Mouse (Mus musculus) regulatory T cell (primary cell): Measurements from ENCODE around the gene Gm7102.
"Not testable (repeated sequence)": the region's sequence is repeated elsewhere in the genome, so short reads cannot be mapped to it uniquely, and the experiment has no call there.

Experiments
- in situ Hi-C: fragments of 300-600 bp; cut with MboI, MseI; formaldehyde crosslinking; loops from one replicate; pipeline ENCODE4 v1.15.1; 2025; ENCODE audit warnings: high pct_unique_total_duplicates

Gm7102 gene

DNA sequence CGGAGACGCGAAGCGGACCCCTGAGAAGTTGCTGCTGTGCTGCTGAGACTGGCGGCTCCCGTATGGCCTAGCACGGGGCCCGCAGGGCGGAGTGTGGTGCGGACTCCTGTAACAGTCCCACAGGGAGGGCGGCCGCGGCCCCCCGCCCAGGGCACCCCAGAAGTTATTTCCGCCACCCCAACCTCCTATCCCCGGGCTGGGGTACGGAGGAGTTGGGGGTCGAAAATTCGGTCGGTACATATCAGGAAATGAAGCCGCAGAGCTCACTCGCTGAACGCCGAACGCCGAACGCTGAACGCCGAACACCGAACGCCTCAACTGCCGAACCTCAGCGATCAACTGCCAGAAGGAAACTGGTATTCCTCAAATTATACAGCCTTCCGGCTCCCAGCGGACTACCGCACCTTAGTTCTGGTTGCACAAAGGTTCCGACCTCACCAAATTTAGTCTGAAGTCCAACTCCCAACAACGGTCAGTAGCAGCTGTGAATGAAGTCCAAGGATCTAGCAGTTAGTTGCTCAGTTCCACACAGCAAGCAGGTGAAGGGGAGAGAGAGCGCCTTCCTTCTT lies at the start of gene Gm7102:
Gene Gm7102, minus strand, starts transcription at position 554 of the 569 bp plus-strand sequence.
- in situ Hi-C loops, result no loop called here

DNA sequence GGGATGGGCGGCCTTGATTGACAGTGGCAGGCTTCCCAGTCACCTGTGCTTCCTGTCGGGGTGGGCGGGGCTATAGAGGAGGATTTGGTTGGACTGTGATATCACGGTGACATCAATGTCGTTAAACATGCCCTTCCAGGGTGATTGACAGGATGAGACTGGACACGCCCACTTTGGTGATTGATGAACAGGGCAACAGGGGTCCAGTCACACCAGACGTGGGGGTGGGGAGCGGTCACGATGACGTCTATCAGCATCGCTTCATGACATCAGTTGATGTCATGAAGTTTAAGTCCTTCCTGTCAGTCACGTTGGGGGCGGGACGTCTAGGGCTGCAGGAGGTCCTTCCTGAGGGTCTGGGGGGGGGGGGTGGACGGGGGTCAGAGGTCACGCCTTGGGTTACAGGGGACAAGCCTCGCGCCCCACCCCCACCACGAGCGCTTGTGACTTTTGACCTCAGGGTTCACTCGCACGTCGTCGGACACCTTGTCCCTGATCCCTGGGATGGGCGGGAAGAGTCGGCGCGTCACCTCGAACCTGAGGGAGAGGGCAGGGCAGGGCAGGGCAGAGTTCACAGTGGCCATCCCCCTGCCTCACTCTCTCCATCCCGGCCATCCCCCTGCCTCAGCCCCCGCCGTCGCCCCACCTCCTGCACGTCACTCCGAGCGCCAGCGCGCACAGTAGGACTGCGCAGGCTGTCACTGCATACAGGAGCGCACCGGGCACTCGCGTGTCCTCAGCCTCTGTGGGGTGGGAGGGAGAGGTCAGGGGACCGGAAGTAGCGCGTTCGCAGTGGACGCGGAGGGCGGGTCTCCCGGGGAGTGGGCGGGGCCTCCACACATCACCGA lies 48.8 kb upstream of the Gm7102 start:
- in situ Hi-C loops, result loop anchor here (5.0 kb wide), 1 partner anchor 37 kb away; no protein-coding TSS in a partner anchor

DNA sequence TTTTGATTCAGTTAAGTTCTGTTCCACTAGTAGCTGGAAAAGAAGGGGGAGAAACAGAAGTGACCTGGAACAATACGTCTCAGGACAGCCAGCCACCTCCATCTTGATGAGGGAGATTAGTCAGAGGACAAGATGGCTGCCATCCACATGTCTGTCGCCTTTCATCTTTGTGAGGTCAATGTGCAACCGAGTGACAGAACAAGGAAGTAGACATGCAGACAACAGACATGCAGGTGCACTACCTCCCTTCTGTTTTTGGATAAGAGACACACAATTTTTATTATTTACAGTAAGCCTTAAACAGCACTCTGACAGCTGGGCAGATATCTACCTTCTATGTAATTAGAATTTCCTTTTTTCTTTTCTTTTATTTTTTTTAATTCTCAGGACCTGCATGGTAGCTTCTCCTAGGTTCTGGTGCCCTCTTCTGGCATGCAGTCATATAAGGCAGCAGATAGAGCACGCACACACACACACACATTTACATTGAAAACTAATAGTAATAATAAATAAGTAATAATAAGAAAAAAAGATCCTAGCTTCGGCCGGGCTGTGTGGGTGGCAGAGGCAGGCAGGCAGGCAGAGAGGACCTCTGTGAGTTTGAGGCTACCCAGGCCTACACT lies 47.7 kb upstream of the Gm7102 start:
- in situ Hi-C loops, result loop anchor here (5.0 kb wide), 1 partner anchor 38 kb away; no protein-coding TSS in a partner anchor

DNA sequence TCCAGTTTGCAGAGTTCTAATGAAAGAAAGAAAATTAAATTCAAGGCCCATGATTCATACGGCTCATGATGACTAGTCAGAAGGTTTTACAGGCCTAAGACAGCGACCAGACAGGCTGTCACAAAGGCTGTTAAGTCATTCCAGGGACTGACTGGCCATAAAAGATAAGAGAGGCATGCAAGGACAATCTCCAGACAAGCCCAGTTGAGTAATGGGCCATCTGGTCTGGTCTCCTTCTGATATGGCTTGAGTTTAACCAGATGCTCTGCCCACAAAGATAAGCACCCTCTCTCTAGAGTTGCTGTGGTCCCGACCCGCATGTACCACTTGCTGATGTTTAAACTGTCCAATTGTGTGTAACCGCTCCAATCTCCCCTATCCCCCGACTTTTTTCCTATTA lies 31.4 kb upstream of the Gm7102 start:
- in situ Hi-C loops, result not testable (repeated sequence)

DNA sequence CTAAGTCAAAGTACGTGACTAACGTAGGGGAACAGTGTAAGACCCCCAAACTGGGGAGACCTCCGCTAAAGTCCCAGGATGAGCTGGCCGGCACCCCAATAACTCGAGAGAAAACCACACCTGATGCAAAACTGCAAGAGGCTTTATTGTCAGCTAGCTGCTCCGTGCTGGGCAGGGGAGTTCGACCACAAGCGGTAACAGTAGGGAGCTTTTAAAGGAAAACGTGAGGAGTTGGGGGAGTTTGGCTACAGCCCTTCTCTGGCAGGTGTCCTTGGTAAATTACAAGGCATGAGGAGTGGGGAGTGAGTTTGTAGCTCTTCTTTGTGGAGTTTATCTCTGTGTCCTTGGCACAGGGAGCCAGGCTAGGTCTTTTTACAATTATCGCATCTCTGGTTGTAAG lies 23.7 kb upstream of the Gm7102 start:
- in situ Hi-C loops, result no loop called here

DNA sequence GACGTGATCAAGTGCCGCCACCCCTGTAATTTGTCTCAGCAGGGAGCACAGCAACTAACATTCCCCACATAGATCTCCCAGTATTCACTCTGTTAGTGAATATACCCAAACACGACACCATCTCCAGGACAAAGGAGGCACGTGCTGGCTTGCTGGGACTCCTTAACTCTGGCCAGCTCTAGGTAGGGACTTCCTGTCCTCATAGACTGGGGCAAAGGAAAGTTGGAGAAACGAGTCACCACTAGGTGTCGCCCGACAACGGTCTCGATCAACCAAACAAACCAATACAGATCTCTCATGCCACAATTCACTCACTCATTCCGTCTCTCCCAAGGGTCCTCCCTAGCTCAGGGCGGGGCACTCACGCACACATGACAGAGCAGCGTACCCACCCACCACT lies 23.2 kb upstream of the Gm7102 start:
- in situ Hi-C loops, result no loop called here

DNA sequence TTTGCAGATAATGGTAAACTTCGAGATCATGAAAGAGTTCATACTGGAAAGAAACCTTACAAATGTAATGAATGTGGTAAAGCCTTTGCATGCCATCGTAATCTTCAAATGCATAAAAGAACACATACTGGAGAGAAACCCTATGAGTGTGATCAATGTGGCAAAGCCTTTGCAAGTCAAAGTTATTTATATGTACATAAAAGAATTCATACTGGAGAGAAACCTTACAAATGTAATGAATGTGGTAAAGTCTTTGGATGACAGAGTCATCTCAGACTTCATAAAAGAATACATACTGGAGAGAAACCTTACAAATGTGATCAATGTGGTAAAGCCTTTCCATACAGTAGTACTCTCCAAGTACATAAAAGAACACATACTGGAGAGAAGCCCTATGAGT lies 7.5 kb upstream of the Gm7102 start, which contains the start of gene Gm6020:
Gene Gm6020, plus strand, starts transcription at position 301 of the 400 bp plus-strand sequence.
- in situ Hi-C loops, result not testable (repeated sequence)

DNA sequence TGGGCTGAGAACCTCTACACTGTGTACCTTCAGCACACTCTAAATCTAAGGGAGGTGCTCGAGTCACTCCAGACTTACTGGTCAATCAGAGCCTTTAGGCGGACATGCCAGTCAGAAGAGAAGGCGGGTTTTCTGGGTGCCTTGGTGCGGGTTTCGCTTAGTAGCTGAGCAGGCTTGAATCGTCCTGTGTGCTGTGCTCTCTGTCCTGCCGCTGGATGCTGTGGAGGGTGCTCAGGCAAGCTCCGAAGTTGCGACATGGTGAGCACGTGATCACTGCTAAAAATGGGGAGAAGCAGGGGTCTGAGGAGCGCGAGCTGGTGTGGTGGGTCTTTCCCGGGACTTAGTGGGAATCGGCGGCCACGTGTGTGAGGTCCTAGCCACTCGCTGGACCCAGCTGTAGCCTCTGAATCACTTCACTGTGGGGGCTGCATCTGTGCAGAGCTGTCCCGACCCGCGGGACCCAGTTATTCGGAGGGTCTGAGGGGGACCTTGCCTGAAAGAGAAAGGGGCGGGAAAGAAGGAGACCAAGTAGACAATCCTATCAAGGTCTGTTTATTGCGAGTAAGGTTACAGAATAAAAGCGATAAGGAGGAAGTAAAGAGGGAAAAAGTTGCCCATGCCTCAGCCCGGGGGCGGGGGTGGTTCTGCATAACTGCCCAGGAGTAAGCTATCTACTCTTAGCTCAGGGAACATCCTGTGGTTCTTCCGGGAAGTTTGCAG lies 24.2 kb downstream of the Gm7102 start:
- in situ Hi-C loops, result loop anchor here (5.0 kb wide), 1 partner anchor 80 kb away; no protein-coding TSS in a partner anchor

DNA sequence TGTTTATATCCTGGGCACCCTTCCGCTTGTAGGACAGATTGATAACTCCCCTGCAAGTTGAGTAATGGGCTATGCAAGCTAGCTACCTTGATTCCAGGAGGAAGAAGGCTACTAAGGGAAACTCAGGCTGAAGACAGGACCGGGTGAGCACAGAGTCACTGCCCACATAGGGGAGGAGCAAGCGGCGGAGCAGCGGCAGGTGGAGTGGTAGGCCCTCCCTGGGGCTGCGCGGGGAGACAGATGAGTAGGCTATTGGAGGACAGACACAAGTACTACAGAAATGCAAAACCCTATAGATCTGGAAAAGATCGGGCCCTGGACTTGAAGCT lies 24.8 kb downstream of the Gm7102 start:
- in situ Hi-C loops, result loop anchor here (5.0 kb wide), 1 partner anchor 81 kb away; no protein-coding TSS in a partner anchor

DNA sequence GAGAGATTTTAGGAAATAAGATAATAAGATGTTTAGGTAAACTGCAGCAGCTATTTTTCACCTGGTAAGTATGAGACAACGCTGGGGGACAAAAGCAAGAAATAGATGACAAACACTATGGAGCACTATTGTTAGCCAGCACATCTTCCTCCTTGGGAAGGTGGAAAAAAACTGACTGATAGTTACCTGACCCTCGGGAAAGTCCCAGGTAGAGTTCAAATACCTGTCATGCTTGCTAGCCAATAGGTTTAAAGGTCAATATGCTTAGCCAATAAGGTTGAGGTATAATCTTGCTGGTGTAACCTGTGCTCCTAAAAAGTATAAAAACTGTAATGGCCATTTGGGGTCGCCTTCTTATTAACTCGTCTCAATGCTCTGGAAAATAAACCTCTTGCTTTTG lies 34.8 kb downstream of the Gm7102 start:
- in situ Hi-C loops, result no loop called here

DNA sequence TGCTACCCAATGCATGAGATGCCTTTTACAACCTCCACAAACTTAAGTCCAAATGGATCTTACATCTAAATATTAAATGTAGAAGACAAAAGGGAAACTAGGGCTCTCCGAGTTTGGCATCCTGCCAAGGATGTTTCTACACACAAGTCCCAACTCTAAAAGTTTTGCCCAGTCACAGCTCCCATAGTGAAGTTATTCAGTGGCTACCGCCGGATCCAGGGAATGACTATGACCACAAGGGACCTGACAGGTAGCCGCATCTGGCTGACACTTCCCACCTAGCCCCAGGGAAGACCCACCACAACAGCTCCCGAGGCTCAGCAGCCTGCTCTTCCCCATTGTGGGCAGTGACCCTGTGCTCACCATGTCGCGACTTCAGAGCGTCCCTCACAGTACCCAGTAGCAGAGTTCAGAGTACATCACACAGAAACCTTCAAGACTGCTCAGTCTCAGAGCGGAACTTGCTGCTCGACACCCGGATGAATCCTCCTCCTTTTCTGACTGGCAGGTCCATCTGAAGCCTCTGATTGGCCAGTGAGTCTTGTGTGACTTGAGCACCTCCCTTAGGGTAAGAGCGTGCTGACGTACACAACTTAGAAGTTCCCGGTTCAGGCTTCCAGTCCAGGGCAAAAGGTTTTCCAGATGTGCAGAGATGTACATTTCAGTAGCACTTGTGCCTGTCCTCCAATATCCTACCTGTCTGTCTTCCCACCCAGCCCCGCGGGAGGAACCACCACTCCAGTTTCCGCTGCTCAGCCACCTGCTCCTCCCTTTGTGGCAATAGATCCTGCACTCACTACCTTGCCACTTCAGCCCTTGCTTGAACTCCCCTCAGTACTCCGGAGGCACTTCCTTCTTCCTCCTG lies 35.5 kb downstream of the Gm7102 start, which contains the start of gene Zfp950:
Gene Zfp950, minus strand, starts transcription at position 499 of the 865 bp plus-strand sequence.
- in situ Hi-C loops, result no loop called here

DNA sequence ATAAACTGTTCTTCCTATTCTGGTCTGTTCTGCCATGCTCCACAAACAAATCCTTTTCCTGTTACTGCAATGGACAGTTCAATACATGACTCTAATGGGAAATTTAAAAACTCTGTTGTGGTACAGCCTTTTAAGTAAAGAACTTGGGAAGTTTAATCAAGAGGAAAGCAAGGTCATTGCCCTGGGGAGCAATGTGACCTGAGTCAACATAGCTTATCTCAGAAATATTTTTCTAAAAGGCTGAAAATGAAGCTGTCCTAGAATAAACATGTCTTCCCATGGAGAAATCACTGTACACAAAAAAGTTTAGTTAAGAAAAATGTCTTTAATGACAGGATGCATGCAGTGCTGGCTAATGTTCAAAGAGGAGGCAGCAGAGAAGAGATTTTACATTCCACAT lies 37.5 kb downstream of the Gm7102 start:
- in situ Hi-C loops, result no loop called here

DNA sequence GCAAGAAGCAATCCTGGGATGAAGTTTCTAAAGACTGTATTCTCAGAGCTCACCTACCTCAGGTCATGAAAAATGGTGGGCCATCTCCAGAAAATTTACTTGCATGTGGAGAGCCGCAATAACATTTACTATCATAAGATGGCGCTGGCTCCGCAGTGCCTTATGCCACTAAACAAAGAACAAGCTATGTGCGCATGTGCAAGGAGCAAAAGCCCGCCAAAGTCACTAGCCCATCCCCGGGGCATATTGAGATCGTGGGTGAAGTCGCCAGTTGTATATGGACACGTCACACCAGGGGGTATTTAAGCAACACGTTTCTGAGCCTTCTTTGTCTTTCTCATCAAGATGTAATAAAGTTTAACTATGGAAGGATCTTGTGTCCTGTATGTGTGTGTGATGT lies 45.0 kb downstream of the Gm7102 start:
- in situ Hi-C loops, result no loop called here
